Mouse (Mus musculus): Measurements from ENCODE around the gene Tor1b.

DNA sequence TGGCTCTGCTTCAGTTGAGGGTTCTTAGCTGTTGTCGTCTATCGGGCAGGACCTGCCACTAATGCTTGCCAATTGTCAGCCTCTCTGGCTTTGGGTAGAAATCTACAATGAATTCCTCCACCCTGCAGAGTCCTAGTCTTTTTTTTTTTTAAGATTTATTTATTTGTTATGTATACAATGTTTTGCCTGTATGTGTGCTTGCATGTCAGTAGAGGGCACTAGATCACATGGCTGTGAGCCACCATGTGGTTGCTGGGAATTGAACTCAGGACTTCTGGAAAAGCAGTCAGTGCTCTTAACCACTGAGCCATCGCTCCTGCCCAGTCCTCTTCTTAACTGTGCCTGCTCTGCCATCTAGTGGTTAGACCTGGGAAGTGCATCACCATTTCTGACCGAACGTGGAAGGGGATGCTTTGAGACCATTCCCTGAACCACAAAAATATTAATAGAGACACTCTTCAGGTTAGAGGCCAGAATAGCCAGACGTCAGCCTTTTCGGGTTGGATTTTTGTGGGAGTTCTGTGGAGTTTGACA lies 18.8 kb upstream of the Tor1b start:
- TF ChIP-seq CTCF (IDR thresholded peaks at IDR 0.05; ENCODE audit: control insufficient read depth, insufficient read depth, low read length) = peak; percentile 87
- no peak for TF ChIP-seq POLR2A (IDR thresholded peaks at IDR 0.05; ENCODE audit: borderline replicate concordance, control insufficient read depth, low read depth, low read length)

Measured in bone marrow, adult 2 months (tissue).